Mouse (Mus musculus) left cerebral cortex, postnatal 36 days (tissue): Measurements from ENCODE around the gene Slc13a3. TPM values are rescaled to one million over a fixed set of nuclear protein-coding genes. Genes with fewer than 3 reads are reported as not detected.

ENCODE experiments used
- DNase-seq, 2 experiments: peaks; one replicate each; pipeline ENCODE4 v3.0.0; 2021 to 2022; ENCODE audit warnings: low spot score in 2 of 2, mixed read lengths in 1 of 2
- intact Hi-C: fragments of 180-260 bp; cut with DNase I; formaldehyde crosslinking; loops from one replicate; pipeline ENCODE4 v1.15.1; 2025
- total RNA-seq, 2 experiments: library from RNA; stranded (reverse); gene quantifications; 2 replicates each; pipeline ENCODE4 v1.2.3; 2021

Slc13a3 gene
- total RNA-seq, 2 experiments from 2014 or later, result 14.1 to 17.0 TPM

- intact Hi-C loops, result loop anchor here (10.0 kb wide), 1 partner anchor 411 kb away; no protein-coding TSS in a partner anchor
- no peak for DNase-seq
Observed at GRCm38 (mm10) chr2:165485826-165486225, 12.8 kb upstream of the Slc13a3 start.

- no peak for DNase-seq
- intact Hi-C loops, result loop anchor here (10.0 kb wide), 1 partner anchor 409 kb away; no protein-coding TSS in a partner anchor
Observed at GRCm38 (mm10) chr2:165484152-165484551, 11.1 kb upstream of the Slc13a3 start.

- no peak for DNase-seq
- intact Hi-C loops, result loop anchor here (10.0 kb wide), 1 partner anchor 407 kb away; no protein-coding TSS in a partner anchor
Observed at GRCm38 (mm10) chr2:165482003-165482402, 9.0 kb upstream of the Slc13a3 start.

DNA sequence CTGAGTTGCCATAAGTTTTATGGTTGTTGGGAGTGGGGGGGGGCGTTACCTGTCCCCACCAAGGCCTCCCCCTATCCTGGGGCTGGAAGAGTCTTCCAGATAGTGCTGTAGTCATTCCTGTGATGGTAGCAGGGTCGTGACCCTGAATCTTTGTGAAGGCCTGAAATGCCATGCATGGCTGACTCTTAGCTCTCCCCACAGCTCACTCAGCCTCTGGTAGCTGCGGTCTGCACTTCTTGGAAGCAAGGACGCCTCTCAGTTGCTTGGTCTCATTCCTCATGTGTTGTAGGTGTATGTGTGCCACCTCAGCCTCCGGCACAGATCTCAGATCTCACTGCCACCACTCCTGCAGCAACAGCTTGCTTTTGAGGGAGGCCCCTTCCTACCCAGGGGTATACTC lies 2.8 kb upstream of the Slc13a3 start:
- no peak for DNase-seq
- intact Hi-C loops, result no loop called here

GRCm38 (mm10) chr2:165475412-165475811 lies 2.4 kb upstream of the Slc13a3 start:
- intact Hi-C loops, result no loop called here
- DNase-seq, result no peak

DNA sequence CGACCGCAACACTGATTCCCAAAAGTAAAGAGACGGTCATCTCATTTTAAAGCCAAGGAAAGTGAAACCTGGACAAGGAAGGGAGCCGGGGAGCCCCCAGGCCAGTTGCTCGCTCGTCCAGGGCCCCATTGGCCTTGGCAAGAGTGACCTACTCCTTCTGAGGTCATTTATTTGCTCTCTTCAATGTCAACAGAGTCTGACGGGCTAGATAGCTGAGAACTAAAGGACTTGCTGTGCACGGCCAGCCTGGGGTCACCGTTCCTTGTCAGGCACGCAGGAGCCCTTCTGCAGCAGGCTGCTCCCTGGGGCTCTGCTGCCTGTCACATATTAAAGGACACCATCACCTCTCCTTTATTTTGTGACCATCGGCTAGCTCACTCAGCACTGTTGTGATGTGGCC lies 1.1 kb downstream of the Slc13a3 start:
- DNase-seq, result no peak
- intact Hi-C loops, result no loop called here

DNA sequence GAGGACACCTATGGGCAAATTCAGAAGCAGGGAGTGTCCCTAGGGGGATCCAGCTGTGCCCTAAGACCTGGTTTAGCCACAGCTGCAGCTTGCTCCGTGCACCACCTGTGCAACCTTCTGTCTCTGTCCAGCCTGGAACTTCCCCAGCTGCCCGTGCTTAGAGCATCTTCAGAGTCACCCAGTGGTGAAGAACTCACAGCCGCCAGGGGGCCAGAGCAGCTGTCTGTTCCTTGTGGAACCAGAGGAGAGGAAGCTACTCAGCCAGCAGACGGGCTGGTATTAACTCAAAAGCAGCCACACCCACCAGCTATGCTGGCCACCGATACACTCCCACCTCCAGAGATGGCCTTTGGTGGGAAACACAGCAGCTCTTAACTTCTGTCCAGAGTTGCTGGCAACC lies 2.9 kb downstream of the Slc13a3 start:
- intact Hi-C loops, result no loop called here
- no peak for DNase-seq

GRCm38 (mm10) chr2:165467824-165468452 lies 5.1 kb downstream of the Slc13a3 start:
- DNase-seq, result no peak
- intact Hi-C loops, result no loop called here

DNA sequence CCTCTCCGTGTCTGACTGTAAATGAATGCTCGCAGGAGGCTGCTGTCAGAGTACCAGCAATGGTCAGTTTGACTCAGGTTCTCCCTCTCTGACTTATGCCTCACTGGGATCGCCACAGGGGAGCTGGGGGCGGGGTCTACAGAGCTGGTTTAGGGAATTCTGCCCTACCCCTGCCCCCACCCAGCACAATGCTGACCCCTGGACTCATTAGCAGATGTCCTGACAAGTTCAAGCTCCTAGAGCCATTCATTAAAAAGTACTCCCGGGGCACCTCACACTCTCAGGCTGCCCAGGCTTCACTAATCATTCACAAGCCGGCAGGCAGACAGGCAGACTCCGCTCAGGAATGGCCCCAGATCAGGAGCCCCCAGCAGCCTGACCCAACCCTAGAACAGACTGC lies 13.4 kb downstream of the Slc13a3 start:
- intact Hi-C loops, result no loop called here
- no peak for DNase-seq

GRCm38 (mm10) chr2:165458189-165458588 lies 14.8 kb downstream of the Slc13a3 start:
- no peak for DNase-seq

GRCm38 (mm10) chr2:165456710-165457109 lies 16.3 kb downstream of the Slc13a3 start:
- intact Hi-C loops, result no loop called here
- no peak for DNase-seq

More at GRCm38 (mm10) chr2:165458189-165458588, 14.8 kb downstream of the Slc13a3 start:
- intact Hi-C loops, result no loop called here

DNA sequence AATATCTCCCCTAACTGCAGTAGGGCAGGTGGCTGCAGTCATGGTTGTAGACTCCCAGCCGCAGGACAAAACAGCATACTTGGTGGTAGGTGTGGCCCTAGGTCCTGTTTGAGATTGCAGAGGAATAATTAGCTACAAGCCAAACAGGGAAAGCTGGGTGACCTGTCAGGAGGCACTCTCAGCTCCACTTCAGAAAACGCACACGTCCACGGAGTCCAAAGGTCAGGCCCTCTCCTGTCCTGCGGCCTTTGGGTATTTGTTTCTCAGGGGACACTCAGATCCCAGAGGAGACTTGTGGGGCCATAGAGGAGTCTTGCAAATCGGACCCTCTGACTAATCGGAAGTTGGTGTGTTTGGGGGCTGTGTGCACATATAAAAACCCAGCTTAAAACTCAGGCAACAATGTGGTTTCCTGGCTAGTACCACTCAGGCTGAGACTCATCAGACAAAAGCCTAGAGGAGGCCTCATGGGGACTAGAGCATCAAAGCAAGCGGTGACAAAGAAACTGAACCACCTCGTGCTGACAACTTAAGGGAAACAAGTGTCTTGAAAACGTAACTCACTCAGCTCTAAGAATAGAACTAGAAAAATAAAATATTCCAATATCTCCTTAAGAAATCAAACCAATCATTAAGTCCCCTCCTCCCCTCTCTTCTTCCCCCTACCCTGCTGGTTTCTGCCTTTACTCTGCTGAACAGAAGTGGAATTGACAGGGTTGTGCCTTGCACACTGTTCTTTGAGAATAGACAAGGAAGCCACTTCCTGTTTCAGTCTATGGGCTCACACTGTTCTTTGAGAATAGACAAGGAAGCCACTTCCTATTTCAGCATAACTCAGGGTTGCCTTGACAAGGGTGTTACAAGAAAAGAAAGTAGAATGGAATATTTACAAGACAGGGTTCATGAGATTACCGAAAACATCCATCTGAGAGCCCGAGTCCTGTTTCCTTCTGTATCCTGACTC lies 20.0 kb downstream of the Slc13a3 start:
- intact Hi-C loops, result no loop called here
- no peak for DNase-seq

GRCm38 (mm10) chr2:165448475-165448874 lies 24.6 kb downstream of the Slc13a3 start:
- DNase-seq, result no peak
- intact Hi-C loops, result no loop called here

DNA sequence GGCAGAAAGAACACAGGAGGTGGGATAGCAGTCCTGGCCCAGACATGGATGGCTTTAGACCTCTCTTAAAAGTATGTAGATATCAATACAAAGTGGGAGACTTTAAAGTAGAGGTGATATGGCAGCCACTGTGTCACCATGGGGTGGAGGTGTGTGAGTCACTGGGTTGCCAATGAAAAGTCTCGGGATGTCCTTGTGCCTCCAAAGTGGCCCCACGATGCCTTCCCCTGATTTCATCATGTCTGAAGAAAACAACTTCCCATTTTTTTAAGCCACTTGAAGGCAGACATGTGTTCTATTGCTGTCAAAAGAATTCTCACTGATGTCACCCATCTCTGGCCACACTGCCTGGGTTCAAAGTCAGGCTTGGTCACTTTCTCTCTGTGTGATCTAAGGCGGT lies 28.2 kb downstream of the Slc13a3 start:
- intact Hi-C loops, result no loop called here
- DNase-seq, result no peak

DNA sequence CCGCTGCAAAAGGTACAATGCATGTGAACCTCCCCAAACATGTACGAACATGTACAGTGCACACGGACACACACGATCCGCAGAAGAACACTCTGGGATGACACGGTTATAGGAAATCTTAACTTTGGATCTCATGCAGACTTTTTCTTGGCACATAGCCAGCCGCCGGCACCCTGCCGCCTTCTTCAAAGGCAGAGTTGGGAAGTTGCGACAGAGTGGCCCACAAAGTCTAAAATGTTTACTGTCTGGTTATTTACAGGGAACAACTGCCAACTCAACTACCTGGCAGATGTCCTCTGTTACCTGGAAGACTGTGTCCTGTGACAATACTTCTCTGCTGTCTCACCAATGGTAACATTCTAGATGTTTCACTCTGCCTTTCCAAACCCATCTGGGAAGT lies 30.0 kb downstream of the Slc13a3 start:
- intact Hi-C loops, result no loop called here
- DNase-seq, result no peak

DNA sequence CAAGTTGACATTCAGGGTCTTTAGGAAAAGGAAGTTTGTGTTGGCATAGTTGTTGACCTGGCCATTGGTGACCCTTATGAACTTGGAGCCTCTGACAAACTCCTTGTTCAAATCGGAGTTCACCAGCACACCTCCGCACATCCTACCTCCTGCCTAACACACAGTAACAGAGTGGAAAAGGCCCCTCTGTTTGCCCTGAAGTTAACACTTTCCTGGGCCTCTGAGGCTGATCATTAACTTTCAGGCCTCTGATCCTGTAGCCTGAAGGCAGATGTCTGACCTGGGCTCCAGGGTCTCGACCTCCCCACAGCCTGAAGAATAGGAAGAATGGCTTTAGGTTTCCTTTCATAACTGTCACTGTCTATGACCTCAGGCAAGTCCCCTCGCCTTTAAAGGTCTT lies 31.4 kb downstream of the Slc13a3 start:
- no peak for DNase-seq
- intact Hi-C loops, result no loop called here

GRCm38 (mm10) chr2:165439613-165440012 lies 33.4 kb downstream of the Slc13a3 start:
- DNase-seq, result no peak
- intact Hi-C loops, result no loop called here

GRCm38 (mm10) chr2:165438881-165439280 lies 34.1 kb downstream of the Slc13a3 start:
- intact Hi-C loops, result no loop called here
- DNase-seq, result no peak

DNA sequence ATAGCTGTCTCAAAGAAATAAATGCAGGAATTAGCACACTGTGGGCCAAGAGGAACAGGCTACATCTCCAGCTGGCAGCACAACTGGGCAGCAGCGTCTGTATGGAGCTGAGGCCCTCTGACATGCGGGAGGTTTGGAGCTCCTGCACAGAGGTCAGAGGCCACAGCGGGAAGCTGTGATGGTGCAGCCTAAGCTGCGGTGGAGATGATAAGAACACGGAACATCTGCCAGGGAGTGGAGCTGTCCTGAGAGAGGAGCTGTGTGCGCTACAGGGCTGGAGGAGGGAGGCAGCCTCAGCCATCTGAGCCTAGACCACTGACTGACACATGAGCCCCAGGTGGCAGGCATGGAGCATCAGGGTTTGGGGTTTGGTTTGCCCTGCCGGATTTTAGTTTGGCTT lies 44.3 kb downstream of the Slc13a3 start:
- intact Hi-C loops, result no loop called here
- no peak for DNase-seq

- DNase-seq, result no peak
- intact Hi-C loops, result no loop called here
Observed at GRCm38 (mm10) chr2:165420195-165420594, 52.8 kb downstream of the Slc13a3 start.

DNA sequence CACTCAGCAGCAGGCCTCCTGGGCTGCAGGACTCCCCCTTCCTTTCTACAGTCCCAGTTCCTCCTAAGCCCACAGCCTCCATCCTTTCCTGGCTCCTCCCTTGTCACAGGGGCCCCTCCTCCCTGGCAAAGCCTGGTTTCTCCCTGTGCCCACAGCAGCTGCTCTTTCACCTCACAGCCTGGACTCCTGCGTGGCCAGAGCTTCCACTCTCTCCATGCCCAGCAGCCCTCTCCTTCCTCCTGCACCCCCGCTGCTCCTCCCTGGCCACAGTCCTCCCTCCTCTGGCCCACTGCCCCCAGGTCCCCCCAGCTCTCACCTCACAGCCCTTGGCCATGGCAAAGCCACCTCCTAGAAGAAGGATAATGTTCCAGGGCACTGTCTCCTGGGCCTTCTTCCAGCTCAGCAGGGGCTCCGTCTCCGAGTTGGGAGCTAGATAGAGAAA lies 53.3 kb downstream of the Slc13a3 start:
- intact Hi-C loops, result no loop called here
- peak in 1 of 2 experiments; percentile 39 for DNase-seq
